Mouse (Mus musculus) erythroblast, embryonic 14.5 days (primary cell): ENCODE data around the gene Ryr3. TPM values are rescaled to one million over a fixed set of nuclear protein-coding genes. Genes with fewer than 3 reads are reported as not detected.

ENCODE experiments used
- H3K27me3 ChIP-seq: 2 replicates; pipeline ENCODE4 v1.6.1; 2012; ENCODE audit warnings: inconsistent platforms; ENCODE audit not compliant: control insufficient read depth
- H3K36me3 ChIP-seq: 2 replicates; pipeline ENCODE4 v1.6.1; 2012; ENCODE audit warnings: mild to moderate bottlenecking, inconsistent platforms; ENCODE audit not compliant: control insufficient read depth
- H3K4me1 ChIP-seq: 2 replicates; pipeline ENCODE4 v1.6.1; 2012; ENCODE audit warnings: inconsistent platforms; ENCODE audit not compliant: control insufficient read depth
- H3K4me3 ChIP-seq: replicated peaks from 2 replicates; pipeline ENCODE3; 2012; ENCODE audit warnings: moderate library complexity, mild to moderate bottlenecking, inconsistent platforms
- H3K9me3 ChIP-seq: 2 replicates; pipeline ENCODE4 v1.6.1; 2012; ENCODE audit warnings: low read length, inconsistent platforms, mixed read lengths; ENCODE audit not compliant: control insufficient read depth
- GATA1 ChIP-seq: IDR thresholded peaks from 2 replicates; pipeline ENCODE4 v1.6.1; 2012; ENCODE audit warnings: low read length, inconsistent platforms, mixed read lengths
- TAL1 ChIP-seq: IDR thresholded peaks from 3 replicates; pipeline ENCODE4 v1.6.1; 2012; ENCODE audit warnings: low read length, inconsistent platforms, mixed read lengths
- polyA plus RNA-seq: library from polyadenylated mRNA; stranded (reverse); fragments of >175 nt; gene quantifications from 2 replicates; pipeline ENCODE4 v1.2.3, GENCODE M21; 2012

Gene Ryr3
- polyA plus RNA-seq, 1 experiment = not detected

GRCm38 (mm10) chr2:112593322-112593721, 623.6 kb downstream of the Ryr3 start:
- Histone ChIP-seq H3K27me3 (no peaks in the 10 kb centered on the region), H3K4me1 (no peaks in the 10 kb centered on the region), H3K9me3 (no peaks in the 10 kb centered on the region), H3K4me3 (no peak overlapping the region), H3K36me3 (no peaks in the 10 kb centered on the region)
- TF ChIP-seq GATA1 = no peak
- no peak for TF ChIP-seq TAL1

- Histone ChIP-seq H3K9me3 (no peaks in the 10 kb centered on the region), H3K36me3 (no peaks in the 10 kb centered on the region), H3K4me3 (no peak overlapping the region), H3K4me1 (no peaks in the 10 kb centered on the region), H3K27me3 (no peaks in the 10 kb centered on the region)
- TF ChIP-seq GATA1 (no peak), TAL1 (no peak)
Observed at GRCm38 (mm10) chr2:112591451-112591871, 625.4 kb downstream of the Ryr3 start.

DNA sequence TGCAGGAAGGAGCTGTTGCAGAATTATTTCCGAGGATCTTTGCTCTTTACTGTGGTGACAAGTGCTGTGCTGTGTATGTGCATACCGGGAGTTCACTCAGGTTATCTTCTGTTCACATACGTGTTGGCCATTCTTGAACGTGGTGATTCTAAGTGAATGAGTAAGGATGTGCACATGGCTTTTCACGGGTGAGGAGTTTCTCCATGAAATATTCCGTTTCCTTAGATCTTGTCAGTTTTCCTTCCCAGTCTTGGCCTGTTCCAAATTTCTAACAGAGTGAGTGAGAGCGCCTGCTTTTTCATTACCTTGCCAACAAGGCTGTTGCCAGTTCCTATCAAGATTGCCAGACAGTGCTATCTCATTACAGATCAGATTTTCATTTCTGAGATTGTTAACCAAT, 625.9 kb downstream of the Ryr3 start:
- Histone ChIP-seq H3K9me3 (no peaks in the 10 kb centered on the region), H3K4me3 (no peak overlapping the region), H3K36me3 (no peaks in the 10 kb centered on the region), H3K4me1 (no peaks in the 10 kb centered on the region), H3K27me3 (no peaks in the 10 kb centered on the region)
- TF ChIP-seq GATA1 (no peak), TAL1 (no peak)

Other genes starting within 250 kb of the Ryr3 start
- gene Tmco5b, start 68.6 kb upstream of the Ryr3 start, polyA plus RNA-seq = not detected in 2 replicates
- 0.01 TPM in 2 replicates for gene Fmn1, start 110.6 kb upstream of the Ryr3 start, polyA plus RNA-seq